Mouse (Mus musculus): ENCODE results near the gene Crebl2.

GRCm38 (mm10) chr6:134793046-134793806 is 36.7 kb upstream of the Crebl2 start:
- TF ChIP-seq CTCF (IDR thresholded peaks at IDR 0.05; ENCODE audit: low read depth, low read length) (no peak), GATA1 (IDR thresholded peaks at IDR 0.05; ENCODE audit: borderline replicate concordance, low read length) (no peak), TAL1 (conservative IDR thresholded peaks at IDR 0.05; ENCODE audit: low read depth, low read length) (no peak)

All from G1E (cell line).